Mouse (Mus musculus): ENCODE data around the gene Sumo2. TPM values are rescaled to one million over a fixed set of nuclear protein-coding genes. Genes with fewer than 3 reads are reported as not detected.
A peak's percentile ranks its signal among the peaks of the same experiment; 100 is the strongest.

The Sumo2 gene
- polyA plus RNA-seq (2012; rRNA removed): 50.6 and 72.2 TPM in 2 replicates

DNA sequence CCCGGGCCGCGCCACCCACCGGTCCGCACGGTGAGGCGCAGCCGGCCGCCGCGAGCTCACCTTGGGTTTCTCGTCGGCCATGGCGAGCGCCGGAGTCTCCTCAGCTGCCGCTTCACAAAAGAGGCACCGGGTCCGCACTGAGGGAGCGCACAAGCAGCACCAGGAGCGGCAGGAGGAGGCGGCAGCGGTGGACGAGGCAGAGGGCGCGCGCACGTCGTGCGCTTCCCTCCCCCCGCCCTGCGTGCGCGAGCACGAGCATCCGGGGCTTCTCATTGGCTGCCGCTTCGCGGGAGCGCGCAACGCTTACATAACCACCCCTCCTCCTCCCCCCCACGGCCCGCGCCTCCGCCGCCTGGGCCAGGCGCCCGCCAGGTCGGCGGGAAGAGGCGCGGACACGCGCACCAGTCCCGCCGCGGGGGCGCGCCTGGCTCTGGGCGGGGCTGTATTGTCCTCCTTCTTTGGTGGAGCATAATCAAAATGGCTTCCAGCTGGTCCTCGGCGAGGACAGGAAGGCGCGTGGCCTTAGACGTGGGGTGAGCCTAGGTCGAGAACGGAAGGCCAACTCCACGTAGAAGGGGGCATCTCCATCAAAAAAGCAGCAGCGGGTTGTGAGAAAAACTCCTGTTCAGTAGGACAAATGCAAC is at the start of gene Sumo2:
Gene Sumo2, minus strand, starts transcription at position 239 of the 644 bp plus-strand sequence.
- Histone ChIP-seq H3K4me3 (ENCODE audit: control insufficient read depth, low read depth, low read length) (peak within 1 kb of the TSS; percentile 94), H3K4me1 (ENCODE audit: control insufficient read depth, insufficient read depth, low read length) (peaks cover 8% of the 10 kb centered on the region; the same call in 1 of the 2 replicates), H3K36me3 (ENCODE audit: control insufficient read depth, insufficient read depth, low read length) (no peaks in the 10 kb centered on the region; the same call in 1 of the 2 replicates), H3K27me3 (ENCODE audit: control insufficient read depth, insufficient read depth, low read length) (no peaks in the 10 kb centered on the region), H3K27ac (ENCODE audit: control insufficient read depth, insufficient read depth, low read depth, low read length) (peak within 1 kb of the TSS; percentile 98)
- TF ChIP-seq POLR2A (IDR thresholded peaks at IDR 0.05; ENCODE audit: control insufficient read depth, low read depth, low read length): peak; percentile 78
- no peak for TF ChIP-seq CTCF (IDR thresholded peaks at IDR 0.05; ENCODE audit: control insufficient read depth, insufficient read depth, insufficient replicate concordance, low read depth, low read length)

DNA sequence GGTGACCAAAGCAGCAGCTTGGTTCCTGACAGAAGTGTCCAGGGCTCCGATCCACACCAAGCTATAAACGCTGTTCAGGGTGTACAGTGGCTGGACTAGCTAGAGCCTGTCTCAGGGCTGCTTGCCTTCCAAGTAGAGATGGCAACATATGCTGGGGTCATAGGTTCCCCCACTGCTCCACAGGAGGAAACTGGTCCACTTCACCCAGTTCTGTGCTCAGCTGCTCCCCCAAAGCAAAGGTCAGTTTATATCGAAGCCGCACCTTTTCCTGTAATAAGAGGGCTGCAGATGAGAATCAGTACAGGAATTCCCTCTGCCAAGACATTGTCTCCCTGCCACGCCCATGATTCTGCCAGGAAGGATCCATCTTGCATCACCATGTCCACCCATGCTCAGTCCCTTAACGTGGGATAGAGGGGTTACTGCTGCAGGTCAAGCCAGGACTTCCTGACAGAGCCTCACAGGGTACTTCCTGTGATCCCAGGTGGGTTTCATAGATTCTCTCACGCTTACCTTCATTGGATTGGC is 49.6 kb upstream of the Sumo2 start:
- H3K27ac ChIP-seq (ENCODE audit: control insufficient read depth, insufficient read depth, low read depth, low read length): no peak overlapping the region
- H3K36me3 ChIP-seq (ENCODE audit: control insufficient read depth, insufficient read depth, low read length): peaks cover 16% of the 10 kb centered on the region
- TF ChIP-seq CTCF (IDR thresholded peaks at IDR 0.05; ENCODE audit: control insufficient read depth, insufficient read depth, insufficient replicate concordance, low read depth, low read length) (no peak), POLR2A (IDR thresholded peaks at IDR 0.05; ENCODE audit: control insufficient read depth, low read depth, low read length) (no peak)
- no peaks in the 10 kb centered on the region for H3K27me3 ChIP-seq (ENCODE audit: control insufficient read depth, insufficient read depth, low read length)
- H3K4me1 ChIP-seq (ENCODE audit: control insufficient read depth, insufficient read depth, low read length): no peaks in the 10 kb centered on the region
- H3K4me3 ChIP-seq (ENCODE audit: control insufficient read depth, low read depth, low read length): no peak overlapping the region

DNA sequence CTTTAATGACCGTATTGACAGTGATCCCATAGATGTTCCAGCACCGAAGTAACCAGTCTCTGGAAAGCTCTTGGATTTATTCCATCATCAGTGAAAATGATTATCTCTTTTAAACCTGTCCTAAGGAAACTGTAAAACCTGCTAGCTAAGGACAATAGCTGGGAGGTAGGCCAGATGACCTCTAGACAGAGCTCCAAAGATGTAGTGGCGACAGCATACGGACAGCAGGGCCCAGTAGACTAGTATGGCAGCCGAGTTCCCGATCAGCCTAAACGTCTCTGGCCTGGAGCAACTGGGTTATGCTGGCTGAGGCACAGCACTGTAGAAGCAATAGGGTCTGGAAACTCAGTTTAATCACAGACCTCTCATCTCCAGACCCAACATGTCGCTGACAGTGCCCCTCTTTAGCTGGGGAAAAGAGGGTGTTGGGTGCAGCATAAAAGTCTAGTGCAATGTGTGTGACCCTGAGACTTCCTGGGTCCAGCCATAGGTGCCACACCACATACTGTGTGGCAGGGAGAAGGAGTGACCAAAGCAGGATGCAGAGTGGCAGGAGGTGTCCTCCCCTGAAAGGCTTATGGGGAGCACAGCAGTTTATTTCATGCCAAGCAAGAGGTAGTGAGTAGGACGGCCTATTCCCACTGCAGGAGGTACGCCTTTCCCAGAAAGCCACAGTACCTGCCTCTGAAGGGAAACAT is 48.4 kb upstream of the Sumo2 start:
- TF ChIP-seq CTCF (IDR thresholded peaks at IDR 0.05; ENCODE audit: control insufficient read depth, insufficient read depth, insufficient replicate concordance, low read depth, low read length): no peak
- TF ChIP-seq POLR2A (IDR thresholded peaks at IDR 0.05; ENCODE audit: control insufficient read depth, low read depth, low read length): no peak
- peaks cover 11% of the 10 kb centered on the region for H3K36me3 ChIP-seq (ENCODE audit: control insufficient read depth, insufficient read depth, low read length)
- no peak overlapping the region for H3K4me3 ChIP-seq (ENCODE audit: control insufficient read depth, low read depth, low read length)

DNA sequence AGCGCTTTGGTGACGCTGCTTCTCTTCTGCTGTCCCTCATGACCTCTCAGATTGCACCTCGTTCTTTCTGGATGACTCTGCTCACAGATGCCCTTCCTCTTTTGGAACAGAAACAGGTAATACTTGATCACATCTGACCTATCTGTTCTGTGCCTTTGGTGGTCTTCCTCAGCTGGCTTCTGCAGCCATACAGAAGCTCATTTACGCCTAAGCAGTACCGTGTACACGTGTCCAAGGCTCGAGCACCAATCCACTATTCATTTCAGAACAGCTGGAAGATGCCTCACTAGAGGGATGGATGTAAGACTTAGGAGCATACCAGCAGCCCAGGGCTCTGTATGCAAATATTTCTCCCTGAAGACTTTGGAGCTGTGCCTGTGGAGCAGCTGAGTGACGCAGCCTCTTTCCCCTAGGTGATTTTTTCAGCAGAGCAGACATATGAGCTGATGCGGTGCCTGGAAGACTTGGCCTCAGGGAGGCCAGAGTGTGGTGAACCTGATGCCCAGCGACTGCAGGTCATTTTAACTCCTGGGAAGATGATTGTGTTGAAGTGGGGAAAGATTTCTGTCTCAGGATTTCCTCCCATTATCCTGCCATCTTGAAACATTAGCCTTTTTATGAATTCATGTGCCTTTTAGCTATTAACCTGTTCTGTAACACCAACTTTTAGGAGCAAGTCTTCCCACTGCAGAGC is 47.0 kb upstream of the Sumo2 start:
- H3K36me3 ChIP-seq (ENCODE audit: control insufficient read depth, insufficient read depth, low read length): peaks cover 6% of the 10 kb centered on the region

More for the DNA sequence above, 48.4 kb upstream of the Sumo2 start:
- H3K27me3 ChIP-seq (ENCODE audit: control insufficient read depth, insufficient read depth, low read length): no peaks in the 10 kb centered on the region
- H3K27ac ChIP-seq (ENCODE audit: control insufficient read depth, insufficient read depth, low read depth, low read length): no peak overlapping the region
- no peaks in the 10 kb centered on the region for H3K4me1 ChIP-seq (ENCODE audit: control insufficient read depth, insufficient read depth, low read length)

DNA sequence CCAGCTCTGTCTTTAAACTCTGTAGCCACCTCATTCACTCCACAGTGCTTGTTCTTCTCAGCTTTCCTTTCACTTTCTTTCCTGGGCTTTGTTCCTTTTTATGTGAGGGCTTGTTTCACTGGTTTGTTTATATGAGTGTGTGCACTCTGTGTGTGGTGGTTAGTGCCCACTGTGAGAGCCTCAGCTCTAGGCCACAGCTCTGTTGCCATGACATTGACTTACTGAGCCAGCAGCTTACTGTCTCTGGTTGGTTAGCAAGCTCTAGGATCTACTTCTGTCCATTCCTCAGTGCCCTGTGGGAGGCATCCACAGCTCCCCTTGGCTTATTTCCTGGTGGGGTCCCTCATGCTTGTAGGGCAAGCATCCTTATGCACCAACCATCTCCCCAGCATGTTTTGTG is 43.0 kb upstream of the Sumo2 start:
- Histone ChIP-seq H3K27me3 (ENCODE audit: control insufficient read depth, insufficient read depth, low read length) (no peaks in the 10 kb centered on the region), H3K27ac (ENCODE audit: control insufficient read depth, insufficient read depth, low read depth, low read length) (no peak overlapping the region), H3K4me3 (ENCODE audit: control insufficient read depth, low read depth, low read length) (no peak overlapping the region), H3K4me1 (ENCODE audit: control insufficient read depth, insufficient read depth, low read length) (no peaks in the 10 kb centered on the region), H3K36me3 (ENCODE audit: control insufficient read depth, insufficient read depth, low read length) (no peaks in the 10 kb centered on the region)
- no peak for TF ChIP-seq CTCF (IDR thresholded peaks at IDR 0.05; ENCODE audit: control insufficient read depth, insufficient read depth, insufficient replicate concordance, low read depth, low read length)
- TF ChIP-seq POLR2A (IDR thresholded peaks at IDR 0.05; ENCODE audit: control insufficient read depth, low read depth, low read length): no peak

More for the DNA sequence above, 47.0 kb upstream of the Sumo2 start:
- no peaks in the 10 kb centered on the region for H3K27me3 ChIP-seq (ENCODE audit: control insufficient read depth, insufficient read depth, low read length)
- no peak overlapping the region for H3K4me3 ChIP-seq (ENCODE audit: control insufficient read depth, low read depth, low read length)
- no peaks in the 10 kb centered on the region for H3K4me1 ChIP-seq (ENCODE audit: control insufficient read depth, insufficient read depth, low read length)
- TF ChIP-seq CTCF (IDR thresholded peaks at IDR 0.05; ENCODE audit: control insufficient read depth, insufficient read depth, insufficient replicate concordance, low read depth, low read length) (no peak), POLR2A (IDR thresholded peaks at IDR 0.05; ENCODE audit: control insufficient read depth, low read depth, low read length) (no peak)
- H3K27ac ChIP-seq (ENCODE audit: control insufficient read depth, insufficient read depth, low read depth, low read length): no peak overlapping the region

DNA sequence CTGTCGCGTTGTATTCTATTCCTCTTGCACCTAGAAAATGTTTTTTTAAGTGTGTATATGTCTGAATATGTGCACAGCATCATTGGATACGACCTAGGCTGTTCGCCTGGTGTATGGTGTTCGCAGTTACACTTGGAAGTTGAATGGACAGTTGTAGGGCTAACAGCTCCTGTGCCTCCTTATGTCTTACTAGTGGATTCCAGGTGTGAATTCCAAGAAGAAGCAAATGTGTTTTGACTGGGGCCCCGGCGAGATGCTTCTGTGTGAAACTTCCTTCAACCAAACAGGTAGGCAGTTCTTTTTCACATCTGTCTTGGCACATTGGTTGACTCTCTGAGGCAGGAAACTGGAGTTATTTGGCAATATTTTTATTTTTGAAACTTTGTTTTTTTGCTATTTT is 28.9 kb upstream of the Sumo2 start:
- no peaks in the 10 kb centered on the region; the same call in 1 of the 2 replicates for H3K4me1 ChIP-seq (ENCODE audit: control insufficient read depth, insufficient read depth, low read length)

More for the DNA sequence above, 28.9 kb upstream of the Sumo2 start:
- H3K4me3 ChIP-seq (ENCODE audit: control insufficient read depth, low read depth, low read length): peak overlapping the region; percentile 97; the same call in 1 of the 2 replicates
- H3K27me3 ChIP-seq (ENCODE audit: control insufficient read depth, insufficient read depth, low read length): no peaks in the 10 kb centered on the region
- TF ChIP-seq POLR2A (IDR thresholded peaks at IDR 0.05; ENCODE audit: control insufficient read depth, low read depth, low read length) (no peak), CTCF (IDR thresholded peaks at IDR 0.05; ENCODE audit: control insufficient read depth, insufficient read depth, insufficient replicate concordance, low read depth, low read length) (no peak)
- H3K27ac ChIP-seq (ENCODE audit: control insufficient read depth, insufficient read depth, low read depth, low read length): no peak overlapping the region; the same call in 1 of the 2 replicates
- H3K36me3 ChIP-seq (ENCODE audit: control insufficient read depth, insufficient read depth, low read length): peaks cover 4% of the 10 kb centered on the region
